Mouse (Mus musculus): ENCODE data around the gene Mettl27. TPM values are rescaled to one million over a fixed set of nuclear protein-coding genes. Genes with fewer than 3 reads are reported as not detected.
"Not testable (repeated sequence)": the region's sequence is repeated elsewhere in the genome, so short reads cannot be mapped to it uniquely, and the experiment has no call there.

Gene Mettl27
- polyA plus RNA-seq, 1 experiment from 2014 or later: 14.8 TPM

- no peak overlapping the region for H3K9ac ChIP-seq (ENCODE audit: low read length)
- no peak for ATAC-seq (ENCODE audit: insufficient read depth, low FRiP score)
- 51% methylated on average over 5 of the region's 5 CpGs for WGBS
These were observed 23.3 kb downstream of the Mettl27 start for GRCm38 (mm10) chr5:134955491-134955890.

DNA sequence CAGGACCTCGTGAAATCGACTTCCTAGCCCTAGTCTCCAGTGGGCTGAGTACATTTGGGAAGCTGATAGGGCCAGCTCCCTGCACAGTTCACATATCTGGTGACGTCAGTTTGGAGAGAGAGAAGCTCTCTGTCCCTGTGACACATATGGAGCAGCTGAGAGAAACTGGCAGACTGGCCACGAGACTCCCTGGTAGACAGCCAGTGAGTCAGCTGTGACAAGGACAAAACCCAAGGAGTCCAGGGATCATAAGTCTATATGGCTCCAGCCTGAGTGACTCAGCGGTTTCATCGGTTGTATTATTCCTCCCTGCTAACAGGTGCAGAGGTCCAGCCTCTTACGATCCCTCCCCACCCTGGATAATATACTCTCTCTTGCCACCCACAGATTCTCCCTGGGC is 26.9 kb downstream of the Mettl27 start:
- 60% methylated on average over 7 of the region's 7 CpGs for WGBS
- ATAC-seq (ENCODE audit: insufficient read depth, low FRiP score): peak; percentile 71
- peak overlapping the region; percentile 52; the same call in 1 of the 2 replicates for H3K27ac ChIP-seq (ENCODE audit: low read length)
- no peaks in the 10 kb centered on the region for H3K36me3 ChIP-seq (ENCODE audit: control insufficient read depth, insufficient read depth, low read length)
- H3K9ac ChIP-seq (ENCODE audit: low read length): no peak overlapping the region
- H3K4me3 ChIP-seq (replicated peaks; ENCODE audit: low read length): no peak overlapping the region
- no peak overlapping the region for H3K4me2 ChIP-seq (ENCODE audit: low read depth, low read length)
- no peaks in the 10 kb centered on the region for H3K9me3 ChIP-seq (replicated peaks; ENCODE audit: control insufficient read depth, low read length)
- no peaks in the 10 kb centered on the region for H3K27me3 ChIP-seq (ENCODE audit: control insufficient read depth, insufficient read depth, low read length)
- peaks cover 4% of the 10 kb centered on the region; the same call in 1 of the 2 replicates for H3K4me1 ChIP-seq (ENCODE audit: control insufficient read depth, insufficient read depth, low read length)

More at GRCm38 (mm10) chr5:134955491-134955890, 23.3 kb downstream of the Mettl27 start:
- Histone ChIP-seq H3K27ac (ENCODE audit: low read length) (no peak overlapping the region), H3K4me1 (ENCODE audit: control insufficient read depth, insufficient read depth, low read length) (peaks cover 10% of the 10 kb centered on the region), H3K4me2 (ENCODE audit: low read depth, low read length) (no peak overlapping the region), H3K9me3 (replicated peaks; ENCODE audit: control insufficient read depth, low read length) (no peaks in the 10 kb centered on the region), H3K36me3 (ENCODE audit: control insufficient read depth, insufficient read depth, low read length) (no peaks in the 10 kb centered on the region), H3K27me3 (ENCODE audit: control insufficient read depth, insufficient read depth, low read length) (no peaks in the 10 kb centered on the region), H3K4me3 (replicated peaks; ENCODE audit: low read length) (no peak overlapping the region)

- Histone ChIP-seq H3K4me1 (ENCODE audit: control insufficient read depth, insufficient read depth, low read length) (peaks cover 4% of the 10 kb centered on the region; the same call in 1 of the 2 replicates), H3K27me3 (ENCODE audit: control insufficient read depth, insufficient read depth, low read length) (no peaks in the 10 kb centered on the region), H3K4me2 (ENCODE audit: low read depth, low read length) (no peak overlapping the region), H3K9ac (ENCODE audit: low read length) (no peak overlapping the region), H3K36me3 (ENCODE audit: control insufficient read depth, insufficient read depth, low read length) (no peaks in the 10 kb centered on the region), H3K27ac (ENCODE audit: low read length) (no peak overlapping the region), H3K9me3 (replicated peaks; ENCODE audit: control insufficient read depth, low read length) (no peaks in the 10 kb centered on the region), H3K4me3 (replicated peaks; ENCODE audit: low read length) (no peak overlapping the region)
- ATAC-seq (ENCODE audit: insufficient read depth, low FRiP score): no peak
- WGBS: 67% methylated on average over 2 of the region's 2 CpGs
These were observed 28.3 kb downstream of the Mettl27 start for GRCm38 (mm10) chr5:134960430-134960829.

GRCm38 (mm10) chr5:134961519-134961918 is 29.4 kb downstream of the Mettl27 start:
- ATAC-seq (ENCODE audit: insufficient read depth, low FRiP score): no peak
- Histone ChIP-seq H3K4me1 (ENCODE audit: control insufficient read depth, insufficient read depth, low read length) (peaks cover 6% of the 10 kb centered on the region; the same call in 1 of the 2 replicates), H3K4me2 (ENCODE audit: low read depth, low read length) (no peak overlapping the region), H3K9ac (ENCODE audit: low read length) (no peak overlapping the region), H3K36me3 (ENCODE audit: control insufficient read depth, insufficient read depth, low read length) (no peaks in the 10 kb centered on the region), H3K27ac (ENCODE audit: low read length) (no peak overlapping the region), H3K27me3 (ENCODE audit: control insufficient read depth, insufficient read depth, low read length) (no peaks in the 10 kb centered on the region), H3K4me3 (replicated peaks; ENCODE audit: low read length) (no peak overlapping the region), H3K9me3 (replicated peaks; ENCODE audit: control insufficient read depth, low read length) (no peaks in the 10 kb centered on the region)
- WGBS: 90% methylated on average over 2 of the region's 2 CpGs

DNA sequence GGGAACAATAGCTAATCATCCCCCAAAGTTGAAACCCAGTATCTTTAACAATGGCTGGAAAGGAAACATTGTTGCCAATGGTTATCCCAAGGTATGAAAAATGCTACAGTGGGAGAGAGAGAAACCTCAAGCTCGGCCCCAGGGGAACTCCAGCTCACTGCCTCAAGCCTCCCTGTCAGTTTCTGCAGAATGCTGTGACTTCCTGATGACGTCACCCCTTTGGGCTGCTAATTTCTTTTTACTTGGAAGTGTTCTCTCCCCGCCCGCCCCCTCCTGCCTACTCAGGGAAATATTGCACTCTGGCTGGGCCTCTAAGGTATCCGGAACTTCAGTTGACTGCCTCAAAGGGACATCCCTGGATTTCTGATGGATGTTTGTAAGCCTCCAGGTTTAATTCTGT is 31.4 kb downstream of the Mettl27 start:
- no peaks in the 10 kb centered on the region for H3K9me3 ChIP-seq (replicated peaks; ENCODE audit: control insufficient read depth, low read length)
- WGBS: 23% methylated on average over 5 of the region's 5 CpGs
- peaks cover 12% of the 10 kb centered on the region; the same call in 1 of the 2 replicates for H3K4me1 ChIP-seq (ENCODE audit: control insufficient read depth, insufficient read depth, low read length)
- no peak overlapping the region for H3K4me3 ChIP-seq (replicated peaks; ENCODE audit: low read length)
- H3K27ac ChIP-seq (ENCODE audit: low read length): no peak overlapping the region
- no peaks in the 10 kb centered on the region for H3K36me3 ChIP-seq (ENCODE audit: control insufficient read depth, insufficient read depth, low read length)
- ATAC-seq (ENCODE audit: insufficient read depth, low FRiP score): no peak
- no peak overlapping the region for H3K4me2 ChIP-seq (ENCODE audit: low read depth, low read length)
- H3K27me3 ChIP-seq (ENCODE audit: control insufficient read depth, insufficient read depth, low read length): no peaks in the 10 kb centered on the region
- no peak overlapping the region for H3K9ac ChIP-seq (ENCODE audit: low read length)

GRCm38 (mm10) chr5:134964655-134965054 is 32.5 kb downstream of the Mettl27 start:
- not testable (repeated sequence) for H3K27me3 ChIP-seq (ENCODE audit: control insufficient read depth, insufficient read depth, low read length); H3K9me3 ChIP-seq (replicated peaks; ENCODE audit: control insufficient read depth, low read length); H3K4me3 ChIP-seq (replicated peaks; ENCODE audit: low read length); H3K9ac ChIP-seq (ENCODE audit: low read length); H3K36me3 ChIP-seq (ENCODE audit: control insufficient read depth, insufficient read depth, low read length); ATAC-seq (ENCODE audit: insufficient read depth, low FRiP score); H3K4me2 ChIP-seq (ENCODE audit: low read depth, low read length); H3K27ac ChIP-seq (ENCODE audit: low read length)
- H3K4me1 ChIP-seq (ENCODE audit: control insufficient read depth, insufficient read depth, low read length): peaks cover 12% of the 10 kb centered on the region; the same call in 1 of the 2 replicates

- Histone ChIP-seq H3K9me3 (replicated peaks; ENCODE audit: control insufficient read depth, low read length) (no peaks in the 10 kb centered on the region), H3K4me1 (ENCODE audit: control insufficient read depth, insufficient read depth, low read length) (peaks cover 12% of the 10 kb centered on the region; the same call in 1 of the 2 replicates), H3K27me3 (ENCODE audit: control insufficient read depth, insufficient read depth, low read length) (no peaks in the 10 kb centered on the region), H3K27ac (ENCODE audit: low read length) (no peak overlapping the region), H3K9ac (ENCODE audit: low read length) (peak overlapping the region; percentile 56), H3K36me3 (ENCODE audit: control insufficient read depth, insufficient read depth, low read length) (no peaks in the 10 kb centered on the region), H3K4me3 (replicated peaks; ENCODE audit: low read length) (peak overlapping the region; percentile 39), H3K4me2 (ENCODE audit: low read depth, low read length) (peak overlapping the region; percentile 54)
- peak; percentile 57 for ATAC-seq (ENCODE audit: insufficient read depth, low FRiP score)
- 5% methylated on average over 10 of the region's 10 CpGs for WGBS
These were observed 33.3 kb downstream of the Mettl27 start for GRCm38 (mm10) chr5:134965473-134965851.

GRCm38 (mm10) chr5:134965852-134966821 is 34.0 kb downstream of the Mettl27 start:
- peak overlapping the region; percentile 54 for H3K4me2 ChIP-seq (ENCODE audit: low read depth, low read length)
- H3K9ac ChIP-seq (ENCODE audit: low read length): peak overlapping the region; percentile 56
- H3K27ac ChIP-seq (ENCODE audit: low read length): peak overlapping the region; percentile 75
- WGBS: 4% methylated on average over 33 of the region's 33 CpGs
- 0 out of 2 replicates have a peak, but pooled peaks cover 12% of the 10 kb centered on the region for H3K4me1 ChIP-seq (ENCODE audit: control insufficient read depth, insufficient read depth, low read length)
- H3K27me3 ChIP-seq (ENCODE audit: control insufficient read depth, insufficient read depth, low read length): no peaks in the 10 kb centered on the region
- H3K4me3 ChIP-seq (replicated peaks; ENCODE audit: low read length): peak overlapping the region; percentile 39
- H3K9me3 ChIP-seq (replicated peaks; ENCODE audit: control insufficient read depth, low read length): no peaks in the 10 kb centered on the region
- H3K36me3 ChIP-seq (ENCODE audit: control insufficient read depth, insufficient read depth, low read length): no peaks in the 10 kb centered on the region
- peak; percentile 80 for ATAC-seq (ENCODE audit: insufficient read depth, low FRiP score)

All from stomach, embryonic 16.5 days (tissue).